Mouse (Mus musculus) olfactory bulb, adult 2 months (tissue): ENCODE data around the gene Rasl2-9. TPM values are rescaled to one million over a fixed set of nuclear protein-coding genes. Genes with fewer than 3 reads are reported as not detected.
"Not testable (repeated sequence)": the region's sequence is repeated elsewhere in the genome, so short reads cannot be mapped to it uniquely, and the experiment has no call there.

ENCODE experiments used
- H3K27ac ChIP-seq: fragments of 200-500 bp; 2 replicates; pipeline ENCODE4 v1.5.1; 2012; ENCODE audit warnings: low read depth, low read length; ENCODE audit not compliant: insufficient read depth
- H3K4me1 ChIP-seq: fragments of 200-500 bp; 2 replicates; pipeline ENCODE4 v1.6.1; 2012; ENCODE audit warnings: low read length; ENCODE audit not compliant: control insufficient read depth, insufficient read depth
- H3K4me3 ChIP-seq: fragments of 200-500 bp; 2 replicates; pipeline ENCODE4 v1.5.1; 2012; ENCODE audit warnings: mild to moderate bottlenecking, low read depth, low read length, moderate library complexity; ENCODE audit not compliant: insufficient read depth
- CTCF ChIP-seq: fragments of 200-500 bp; IDR thresholded peaks from 2 replicates; pipeline ENCODE4 v1.5.1; 2012; ENCODE audit warnings: low read depth, mild to moderate bottlenecking, low read length, moderate library complexity; ENCODE audit not compliant: insufficient read depth
- POLR2A ChIP-seq: fragments of 200-500 bp; IDR thresholded peaks from 2 replicates; pipeline ENCODE4 v1.6.1; 2012; ENCODE audit warnings: mild to moderate bottlenecking, low read depth, low read length, moderate library complexity; ENCODE audit not compliant: insufficient read depth
- WGBS: fragments of 180-500 bp; shearing (Covaris S2); methylation state at CpG from one replicate; pipeline ENCODE4 v1.1.7; 2018; 5-methylcytosine and 5-hydroxymethylcytosine counted together
- polyA plus RNA-seq: library from polyadenylated mRNA; stranded (reverse); fragments of >200 nt; gene quantifications from 2 replicates; pipeline ENCODE4 v1.2.4, GENCODE M21; 2012; ENCODE audit warnings: low replicate concordance; ENCODE audit not compliant: missing spikeins, insufficient read depth, insufficient read length

The Rasl2-9 gene
- polyA plus RNA-seq, result not detected in 2 replicates

DNA sequence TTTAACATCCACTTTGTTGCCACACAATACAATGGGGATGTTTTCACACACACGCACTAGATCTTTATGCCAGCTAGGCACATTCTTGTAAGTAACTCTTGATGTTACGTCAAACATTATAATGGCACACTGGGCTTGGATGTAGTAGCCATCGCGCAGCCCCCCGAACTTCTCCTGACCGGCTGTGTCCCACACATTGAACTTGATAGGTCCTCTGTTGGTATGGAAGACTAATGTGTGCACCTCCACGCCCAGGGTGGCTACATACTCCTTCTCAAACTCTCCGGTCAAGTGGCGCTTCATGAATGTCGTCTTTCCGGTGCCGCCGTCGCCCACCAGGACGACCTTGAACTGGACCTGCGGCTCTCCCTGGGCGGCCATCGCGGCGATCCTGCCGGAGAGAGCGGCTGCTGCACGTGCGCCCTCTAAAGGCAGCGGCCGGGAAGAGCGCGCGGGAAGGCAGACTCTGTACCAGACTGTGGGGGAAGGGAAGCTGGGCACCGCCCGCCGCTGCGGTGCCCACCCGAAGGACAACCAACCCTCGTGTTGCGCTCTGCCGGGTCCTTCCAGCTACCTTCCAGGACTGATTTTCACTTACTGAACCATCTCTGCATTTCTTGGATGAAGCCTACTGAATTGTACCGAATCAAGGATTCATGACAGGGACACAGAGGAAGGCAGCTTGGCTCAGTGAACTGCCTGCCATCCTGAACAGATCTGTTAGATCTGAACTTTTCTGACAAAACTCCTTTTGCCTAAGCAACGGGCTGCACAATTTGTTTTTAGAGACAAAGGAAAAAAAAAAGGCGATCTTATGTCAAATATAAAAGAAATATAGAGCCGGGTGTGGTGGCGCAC lies at the start of gene Rasl2-9:
Rasl2-9 (minus strand) TSS at position 402 of the 858 bp plus-strand sequence.
- 20% methylated on average over 42 of the region's 42 CpGs for WGBS
- H3K4me1 ChIP-seq, result peaks cover 5% of the 10 kb centered on the region; the same call in 1 of the 2 replicates
- peak within 1 kb of the TSS; percentile 49 for H3K4me3 ChIP-seq
- no peak for TF ChIP-seq POLR2A
- TF ChIP-seq CTCF, result peak; percentile 67
- H3K27ac ChIP-seq, result no peak within 1 kb of the TSS

DNA sequence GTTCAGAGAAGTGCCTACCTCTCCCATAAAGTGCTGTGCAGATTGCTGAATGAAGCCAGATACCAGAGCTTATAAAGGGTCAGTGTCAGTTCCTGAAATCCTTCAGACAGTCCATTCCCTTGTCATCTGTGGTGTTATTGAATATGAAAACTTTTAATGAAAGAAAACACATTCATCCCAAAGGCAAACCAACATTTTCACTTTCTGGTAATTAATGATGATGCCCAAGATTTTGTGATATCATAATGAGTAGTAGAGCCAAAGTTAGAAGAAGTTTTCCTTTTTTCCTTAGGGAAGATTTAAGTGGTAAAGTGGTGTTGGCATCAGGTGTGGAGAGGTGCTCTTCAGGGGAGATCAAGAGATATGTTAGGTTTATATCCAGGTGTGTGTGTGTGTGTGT lies 23.8 kb upstream of the Rasl2-9 start, which contains the start of gene Vmn1r55:
Vmn1r55 (minus strand) TSS at position 101 of the 400 bp plus-strand sequence.
- not testable (repeated sequence) for H3K4me1 ChIP-seq, H3K27ac ChIP-seq

DNA sequence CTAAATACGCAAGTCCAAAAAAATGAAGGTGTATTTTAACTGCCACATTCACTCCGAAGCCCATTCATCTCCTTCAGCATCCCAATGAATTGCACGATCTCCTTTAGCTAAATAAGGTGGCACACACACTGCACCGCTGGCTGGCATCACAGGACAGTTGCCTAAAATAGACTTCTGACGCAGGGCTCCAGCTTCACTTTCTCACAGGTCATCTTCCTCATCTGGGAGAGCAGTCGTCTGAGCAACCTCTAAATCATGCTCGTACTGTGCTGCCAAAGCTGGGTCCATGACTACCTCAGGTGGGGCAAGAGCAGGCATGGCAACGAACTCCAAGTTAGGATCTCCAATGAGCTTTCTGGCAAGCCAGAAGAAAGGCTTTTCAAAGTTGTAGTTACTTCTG lies 672 bp downstream of the Rasl2-9 start:
- no peak overlapping the region for H3K4me3 ChIP-seq
- 89% methylated on average over 8 of the region's 8 CpGs for WGBS
- peaks cover 5% of the 10 kb centered on the region; the same call in 1 of the 2 replicates for H3K4me1 ChIP-seq
- H3K27ac ChIP-seq, result no peak overlapping the region
- TF ChIP-seq CTCF (no peak), POLR2A (no peak)

More for the DNA sequence above, 23.8 kb upstream of the Rasl2-9 start, which contains the start of gene Vmn1r55:
- not testable (repeated sequence) for H3K4me3 ChIP-seq

DNA sequence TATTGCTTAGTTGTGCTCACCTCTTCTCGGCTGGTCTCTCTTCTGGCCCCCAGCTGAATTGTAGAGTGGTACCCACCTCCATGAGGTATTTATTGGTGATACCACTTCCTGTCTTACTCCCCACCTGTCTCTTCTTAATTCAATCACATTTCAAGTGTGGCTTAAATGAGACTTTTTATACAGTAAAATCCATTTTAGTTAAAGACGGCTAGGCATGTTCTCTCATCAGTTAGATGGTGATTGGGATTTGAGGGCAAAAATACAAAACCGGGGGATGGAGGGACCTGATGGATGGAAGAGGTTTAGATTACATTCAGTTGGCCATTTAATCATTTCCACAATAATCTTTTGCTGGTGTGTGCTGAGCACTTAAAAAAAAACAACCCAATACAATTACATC lies 8.9 kb downstream of the Rasl2-9 start, which contains the start of gene Rfpl4:
Rfpl4 (minus strand) TSS at position 101 of the 400 bp plus-strand sequence.
- no peak for TF ChIP-seq CTCF
- no peak for TF ChIP-seq POLR2A
- 92% methylated on average over 3 of the region's 3 CpGs for WGBS
- H3K4me1 ChIP-seq, result no peaks in the 10 kb centered on the region
- H3K4me3 ChIP-seq, result no peak within 1 kb of the TSS
- H3K27ac ChIP-seq, result no peak within 1 kb of the TSS

DNA sequence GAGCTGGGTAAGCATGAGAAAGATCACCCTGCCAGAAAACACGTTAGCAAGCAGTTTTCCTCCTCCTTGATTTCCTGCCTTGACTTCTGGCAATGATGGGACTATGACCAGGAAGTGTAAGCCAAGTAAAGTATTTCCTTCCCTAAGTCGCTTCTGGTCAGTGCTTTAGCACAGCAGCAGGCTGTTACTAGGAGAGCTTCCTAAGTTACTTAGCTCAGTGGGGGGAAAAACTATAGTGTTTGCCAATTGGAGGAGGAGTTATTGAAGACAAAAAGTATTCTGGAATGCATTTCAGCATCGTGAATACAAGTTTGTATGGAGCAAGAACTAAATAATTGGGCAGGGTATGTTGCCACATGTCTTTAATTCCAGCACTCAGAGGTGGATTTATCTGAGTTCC lies 13.0 kb downstream of the Rasl2-9 start:
- 24% methylated on average over 3 of the region's 3 CpGs for WGBS

DNA sequence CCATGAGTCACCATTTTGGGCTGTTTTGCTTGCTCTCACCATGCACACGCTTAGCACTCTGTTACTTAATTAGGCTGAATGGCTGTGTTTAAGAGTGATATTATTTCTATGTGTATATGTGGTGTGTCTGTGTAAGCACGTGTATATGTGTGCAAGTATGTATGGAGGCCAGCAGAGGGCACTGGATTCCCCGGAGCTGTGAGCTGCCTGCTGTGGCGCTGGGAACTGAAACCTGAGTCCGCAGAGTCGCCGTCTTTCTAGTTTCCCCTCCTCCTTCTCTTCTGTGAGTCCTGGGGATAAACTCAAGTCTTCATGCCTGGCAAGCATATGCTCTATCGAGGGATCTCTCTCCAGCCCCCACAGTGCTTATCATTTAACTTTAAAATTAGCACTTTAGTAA lies 16.4 kb downstream of the Rasl2-9 start:
- no peak overlapping the region for H3K4me3 ChIP-seq
- no peak overlapping the region for H3K27ac ChIP-seq
- 86% methylated on average over 8 of the region's 8 CpGs for WGBS
- TF ChIP-seq CTCF (no peak), POLR2A (no peak)
- H3K4me1 ChIP-seq, result no peaks in the 10 kb centered on the region

More for the DNA sequence above, 13.0 kb downstream of the Rasl2-9 start:
- Histone ChIP-seq H3K4me3 (no peak overlapping the region), H3K4me1 (no peaks in the 10 kb centered on the region), H3K27ac (no peak overlapping the region)
- TF ChIP-seq CTCF (no peak), POLR2A (no peak)

DNA sequence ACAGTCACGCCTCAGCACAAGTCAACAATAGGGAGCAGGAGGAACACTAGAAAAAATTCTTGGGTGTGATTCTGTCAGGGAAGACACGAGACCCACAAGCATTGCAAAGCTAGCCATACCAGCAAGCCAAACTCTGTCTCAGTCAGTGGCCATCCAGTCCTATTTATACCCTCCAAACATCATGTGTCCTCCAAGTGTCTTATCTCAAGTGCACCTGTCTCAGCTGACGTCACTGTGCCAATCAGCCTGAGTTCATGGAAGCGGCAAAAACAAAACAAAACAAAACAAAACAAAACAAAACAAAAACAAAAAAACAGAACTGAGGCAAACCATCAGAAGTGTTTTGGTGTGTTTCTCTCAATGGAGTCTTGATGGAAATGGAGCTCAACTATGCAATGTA lies 17.5 kb downstream of the Rasl2-9 start:
- no peak for TF ChIP-seq POLR2A
- no peak for TF ChIP-seq CTCF
- 83% methylated on average over 4 of the region's 4 CpGs for WGBS
- H3K27ac ChIP-seq, result no peak overlapping the region
- no peaks in the 10 kb centered on the region for H3K4me1 ChIP-seq
- H3K4me3 ChIP-seq, result no peak overlapping the region

DNA sequence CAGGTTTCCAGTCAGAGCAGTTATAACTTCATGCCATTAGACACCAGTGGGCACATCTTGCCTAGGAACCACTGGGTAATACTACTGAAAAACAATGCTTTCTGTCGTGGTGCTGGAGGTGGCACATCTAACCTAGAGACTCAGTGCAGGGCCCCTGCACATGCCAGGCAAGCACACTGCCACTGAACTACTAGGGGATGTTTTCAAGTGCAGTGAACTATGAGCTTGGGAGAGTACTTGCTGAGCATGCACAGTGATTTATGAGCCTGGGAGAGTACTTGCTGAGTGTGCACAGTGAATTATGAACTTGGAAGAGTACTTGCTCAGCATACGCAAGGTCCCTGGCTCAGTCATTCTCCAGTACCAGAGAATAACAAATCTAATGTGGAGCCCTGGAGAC lies 23.2 kb downstream of the Rasl2-9 start:
- H3K4me3 ChIP-seq, result no peak overlapping the region
- H3K4me1 ChIP-seq, result no peaks in the 10 kb centered on the region
- 81% methylated on average over 2 of the region's 2 CpGs for WGBS
- no peak overlapping the region for H3K27ac ChIP-seq
- no peak for TF ChIP-seq CTCF
- no peak for TF ChIP-seq POLR2A

DNA sequence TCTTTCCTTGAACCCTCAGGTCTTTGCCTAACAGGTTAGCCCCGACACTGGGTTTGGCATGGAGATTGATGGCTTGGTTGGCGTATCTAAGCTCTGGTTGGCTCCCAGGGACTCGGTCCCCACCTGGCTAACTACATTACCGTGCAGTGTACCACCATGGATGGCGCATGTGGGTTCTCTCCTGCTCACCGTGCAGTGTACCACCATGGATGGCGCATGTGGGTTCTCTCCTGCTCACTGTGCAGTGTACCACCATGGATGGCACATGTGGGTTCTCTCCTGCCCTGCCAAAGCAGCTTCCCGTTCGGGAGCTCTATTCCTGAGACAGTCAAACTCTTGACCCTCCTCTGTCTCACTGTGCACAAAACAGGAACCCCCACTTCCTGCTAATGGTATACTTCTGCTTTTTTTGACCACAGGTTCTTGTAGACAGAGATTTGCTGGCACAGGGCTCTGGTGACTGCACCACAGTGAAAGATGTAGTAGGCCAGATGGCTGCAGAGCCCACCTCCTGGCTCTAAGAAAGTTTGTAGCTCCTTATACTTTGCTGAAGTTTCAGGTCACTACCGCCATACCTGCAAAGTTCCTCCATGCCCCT lies 24.6 kb downstream of the Rasl2-9 start:
- no peak for TF ChIP-seq POLR2A
- TF ChIP-seq CTCF, result no peak
- no peak overlapping the region for H3K4me3 ChIP-seq
- H3K4me1 ChIP-seq, result no peaks in the 10 kb centered on the region
- no peak overlapping the region for H3K27ac ChIP-seq
- 93% methylated on average over 10 of the region's 10 CpGs for WGBS

DNA sequence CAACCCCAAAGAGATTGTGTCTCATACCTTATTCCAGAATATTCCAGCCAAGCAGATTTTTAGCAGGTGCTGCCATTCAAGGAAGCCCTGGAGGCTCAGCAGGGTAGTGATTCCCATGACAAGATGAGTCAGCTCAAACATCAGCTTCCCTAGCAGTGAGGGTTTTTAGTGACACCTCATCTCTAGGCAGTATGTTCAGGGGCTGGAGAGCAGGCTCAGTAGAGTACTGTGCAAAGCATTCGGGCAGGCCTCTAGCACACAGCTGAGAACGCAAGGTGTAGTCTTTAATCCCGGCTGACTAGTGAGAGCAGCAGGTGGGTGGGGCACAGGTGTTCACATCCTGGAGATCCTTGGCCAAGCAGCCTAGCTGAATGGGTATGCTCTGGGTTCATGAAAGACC lies 26.0 kb downstream of the Rasl2-9 start:
- Histone ChIP-seq H3K27ac (no peak overlapping the region), H3K4me3 (no peak overlapping the region), H3K4me1 (no peaks in the 10 kb centered on the region)
- 89% methylated on average over 3 of the region's 3 CpGs for WGBS
- TF ChIP-seq CTCF (no peak), POLR2A (no peak)
